Mouse (Mus musculus) A20 (cell line): ENCODE data around the gene Olfr1501.
"Not testable (repeated sequence)": the region's sequence is repeated elsewhere in the genome, so short reads cannot be mapped to it uniquely, and the experiment has no call there.

Source experiments
- DNase-seq: peaks from one replicate; pipeline ENCODE4 v3.0.0-alpha.2; 2011; ENCODE audit warnings: low read depth, low spot score

Olfr1501 gene

DNA sequence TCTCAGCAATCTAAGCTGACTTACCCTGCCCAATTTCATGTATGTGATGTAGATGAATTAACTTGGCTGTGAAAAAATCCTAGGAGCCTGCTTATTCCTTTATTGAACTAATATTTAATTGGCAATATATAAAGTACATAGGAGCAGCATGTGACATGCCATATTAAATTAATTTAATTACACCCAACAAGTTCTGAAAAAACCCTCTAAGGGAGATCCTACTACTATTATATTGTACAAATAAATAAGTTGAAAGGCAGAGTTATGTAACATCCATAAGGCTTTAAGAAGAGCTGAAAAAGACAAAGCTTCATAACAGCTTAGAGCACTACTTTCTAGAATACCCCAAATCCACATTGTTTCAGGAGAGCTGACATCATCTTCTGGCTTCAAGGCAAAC, at the start of gene Olfr1501:
TSS of gene Olfr1501 (minus strand) at position 101 of the 400 bp plus-strand sequence.
- DNase-seq, result not testable (repeated sequence)

GRCm38 (mm10) chr19:13897828-13898227, 47.3 kb upstream of the Olfr1501 start, which contains the start of gene Olfr1504:
Olfr1504 (minus strand) TSS chr19:13897928.
- DNase-seq, result no peak

DNA sequence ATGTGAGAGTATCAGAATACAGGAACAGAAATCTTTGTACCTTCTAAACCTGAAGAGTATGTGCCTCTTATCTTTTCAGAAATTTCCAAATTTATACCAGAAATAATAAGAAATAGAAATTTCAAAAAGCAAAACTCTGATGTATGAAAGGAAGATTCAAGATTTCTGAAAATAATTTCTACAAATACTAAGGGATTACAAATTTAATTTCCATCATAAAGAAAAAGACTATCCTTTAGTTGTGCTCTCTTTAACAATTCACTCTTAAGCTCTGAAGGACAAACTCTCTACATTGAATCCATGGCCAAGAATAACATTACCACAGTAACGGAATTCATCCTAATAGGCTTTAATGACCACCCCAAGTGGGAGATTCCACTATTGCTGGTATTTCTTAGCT, 11.0 kb upstream of the Olfr1501 start, which contains the start of gene Olfr1502:
TSS of gene Olfr1502 (plus strand) at position 301 of the 400 bp plus-strand sequence.
- DNase-seq, result no peak

DNA sequence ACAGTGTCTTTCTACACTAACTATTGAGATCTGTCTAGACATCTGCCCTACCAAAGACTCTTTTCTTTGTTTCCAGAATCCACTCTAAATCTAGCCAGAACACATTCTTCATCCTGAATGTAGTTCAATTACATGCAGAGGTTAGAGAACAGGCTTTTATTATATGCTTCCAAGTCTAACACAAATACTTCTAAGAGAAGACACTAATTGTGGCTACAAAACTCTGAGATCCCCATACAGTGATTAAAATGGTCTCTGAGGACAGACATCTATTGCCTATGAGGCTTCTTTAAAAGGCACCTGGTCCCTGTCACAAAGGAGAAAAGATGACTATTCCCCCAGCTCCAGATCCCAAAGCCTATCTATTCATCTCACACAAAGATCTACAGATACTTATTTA, 20.1 kb downstream of the Olfr1501 start, which contains the start of gene Olfr1500:
TSS of gene Olfr1500 (minus strand) at position 101 of the 400 bp plus-strand sequence.
- no peak for DNase-seq

- DNase-seq, result no peak
Observed at GRCm38 (mm10) chr19:13828447-13828846, 22.0 kb downstream of the Olfr1501 start.

GRCm38 (mm10) chr19:13820847-13821246, 29.6 kb downstream of the Olfr1501 start:
- DNase-seq, result peak; percentile 20

DNA sequence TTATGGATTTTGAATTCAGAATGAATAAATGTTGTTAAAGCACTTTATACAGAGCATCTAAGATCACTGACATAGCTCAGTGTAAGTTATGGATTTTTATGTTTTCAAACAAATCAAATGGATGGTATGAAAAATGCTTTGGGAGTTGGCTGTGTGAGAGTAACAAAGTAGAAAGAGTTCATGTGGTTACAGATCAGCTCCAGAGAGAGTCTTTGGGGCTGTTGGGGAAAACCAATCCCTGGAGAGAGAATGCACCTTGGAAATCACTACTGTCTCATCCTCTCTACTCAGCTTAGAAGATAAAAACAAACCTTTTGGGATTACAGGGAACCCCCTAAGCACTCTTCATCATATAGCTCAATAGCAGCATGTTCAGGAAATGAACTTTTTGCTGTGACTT, 31.1 kb downstream of the Olfr1501 start, which contains the start of gene Olfr1499:
TSS of gene Olfr1499 (minus strand) at position 101 of the 400 bp plus-strand sequence.
- no peak for DNase-seq

GRCm38 (mm10) chr19:13818827-13819226, 31.7 kb downstream of the Olfr1501 start:
- DNase-seq, result peak; percentile 11

DNA sequence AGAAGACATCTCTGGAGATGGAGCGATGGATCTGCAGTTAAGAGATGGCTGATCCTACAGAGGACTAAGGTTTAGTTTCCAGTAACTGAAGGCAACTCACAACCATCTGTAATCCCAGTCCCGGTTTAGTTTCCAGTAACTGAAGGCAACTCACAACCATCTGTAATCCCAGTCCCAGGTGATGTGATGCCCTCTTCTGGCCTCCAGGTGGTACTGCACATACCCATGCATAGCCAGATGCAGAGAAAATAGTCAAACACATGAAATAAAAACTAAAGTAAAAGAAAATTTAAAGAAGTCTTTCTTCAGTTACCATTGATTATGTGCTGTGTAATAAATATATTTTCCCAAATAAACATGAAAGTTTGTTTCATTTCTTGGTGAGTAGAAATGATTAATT, 37.7 kb downstream of the Olfr1501 start:
- DNase-seq, result no peak

DNA sequence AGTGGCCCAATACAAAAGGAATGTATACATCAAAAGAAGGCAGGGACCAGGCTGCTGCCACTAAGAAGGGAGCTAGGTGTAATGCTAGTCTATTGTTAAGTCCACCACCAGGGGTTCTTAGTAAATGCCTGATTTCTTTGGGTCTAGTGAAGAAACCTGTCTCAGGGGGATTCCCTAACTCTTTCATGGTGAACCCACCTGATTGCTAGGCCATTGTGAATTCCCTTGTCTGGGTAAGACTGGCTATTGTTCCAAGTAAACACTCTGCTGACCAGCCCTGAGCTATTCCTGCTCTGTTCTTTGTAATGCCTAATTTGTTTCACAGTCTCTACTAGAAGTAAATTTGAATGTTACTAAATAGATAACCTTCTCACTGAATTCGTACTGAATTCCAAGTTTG, 45.0 kb downstream of the Olfr1501 start:
- not testable (repeated sequence) for DNase-seq

DNA sequence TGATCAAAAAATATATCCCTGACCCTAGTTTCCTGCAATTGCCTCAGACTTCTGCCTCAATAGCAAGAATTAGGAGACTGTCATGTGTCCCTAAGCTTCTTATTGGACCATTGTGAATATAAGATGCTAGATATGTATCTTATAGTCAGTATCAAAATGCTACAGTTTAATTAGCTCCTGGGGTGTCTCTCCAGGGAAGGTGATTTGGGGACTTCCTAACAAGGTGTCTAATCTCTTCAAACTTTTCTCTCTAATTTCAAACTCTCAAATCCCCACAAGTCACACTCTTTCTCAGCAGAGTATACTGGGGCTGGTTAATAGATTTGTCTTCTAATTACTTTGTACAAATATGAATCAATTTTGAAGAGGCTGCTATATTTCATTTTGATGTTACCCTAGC, 52.4 kb downstream of the Olfr1501 start, which contains the start of gene Olfr1497:
TSS of gene Olfr1497 (minus strand) at position 101 of the 400 bp plus-strand sequence.
- no peak for DNase-seq
